Mouse (Mus musculus) kidney, adult 2 months (tissue): ENCODE measurements around the gene Olfr691. TPM values are rescaled to one million over a fixed set of nuclear protein-coding genes. Genes with fewer than 3 reads are reported as not detected.

Experiments
- DNase-seq: peaks from one replicate; pipeline ENCODE4 v3.0.0; 2021
- H3K27ac ChIP-seq: fragments of 200-500 bp; 2 replicates; pipeline ENCODE4 v1.5.1; 2012; ENCODE audit warnings: low read depth, low read length, control low read depth, inconsistent platforms; ENCODE audit not compliant: insufficient read depth
- H3K27me3 ChIP-seq: fragments of 200-500 bp; replicated peaks from 2 replicates; pipeline ENCODE4 v1.6.1; 2012; ENCODE audit warnings: mild to moderate bottlenecking, moderate library complexity, low read length, inconsistent platforms; ENCODE audit not compliant: control insufficient read depth, insufficient read depth
- H3K36me3 ChIP-seq: fragments of 200-500 bp; 2 replicates; pipeline ENCODE4 v1.6.1; 2012; ENCODE audit warnings: mild to moderate bottlenecking, moderate library complexity, low read length, inconsistent platforms; ENCODE audit not compliant: control insufficient read depth, insufficient read depth
- H3K4me1 ChIP-seq: fragments of 200-500 bp; 2 replicates; pipeline ENCODE4 v1.6.1; 2011; ENCODE audit warnings: low read length; ENCODE audit not compliant: control insufficient read depth, insufficient read depth
- H3K4me3 ChIP-seq: fragments of 200-500 bp; 2 replicates; pipeline ENCODE4 v1.5.1; 2011; ENCODE audit warnings: mild to moderate bottlenecking, low read depth, low read length, control low read depth; ENCODE audit not compliant: insufficient read depth
- CTCF ChIP-seq: fragments of 200-500 bp; conservative IDR thresholded peaks from 2 replicates; pipeline ENCODE4 v1.5.1; 2011; ENCODE audit warnings: low read depth, mild to moderate bottlenecking, control low read depth, low read length, moderate library complexity, mixed read lengths; ENCODE audit not compliant: insufficient read depth, insufficient read length
- POLR2A ChIP-seq: fragments of 200-500 bp; IDR thresholded peaks from one replicate; pipeline ENCODE4 v1.6.1; 2011; ENCODE audit warnings: low read depth, low read length, control low read depth
- WGBS: fragments of 180-500 bp; shearing (Covaris S2); methylation state at CpG from one replicate; pipeline ENCODE4 v1.1.7; 2018; 5-methylcytosine and 5-hydroxymethylcytosine counted together
- polyA plus RNA-seq: library from polyadenylated mRNA; depleted of rRNA; stranded (reverse); fragments of >200 nt; gene quantifications from 2 replicates; pipeline ENCODE4 v1.2.3, GENCODE M21; 2012; rRNA removed

The Olfr691 gene
- polyA plus RNA-seq, 1 experiment, result not detected

GRCm38 (mm10) chr7:105334004-105334403 is 8.1 kb downstream of the Olfr691 start, which contains the start of gene Olfr690:
Gene Olfr690 (minus strand): TSS chr7:105334104.
- DNase-seq, result no peak
- Histone ChIP-seq H3K27ac (no peak within 1 kb of the TSS), H3K27me3 (no peaks in the 10 kb centered on the region), H3K4me1 (no peaks in the 10 kb centered on the region), H3K36me3 (no peaks in the 10 kb centered on the region), H3K4me3 (no peak within 1 kb of the TSS)
- TF ChIP-seq CTCF (no peak), POLR2A (no peak)
- WGBS, result 73% methylated on average over 1 of the region's 1 CpGs

- no peaks in the 10 kb centered on the region for H3K4me1 ChIP-seq
- no peak for TF ChIP-seq POLR2A
- TF ChIP-seq CTCF, result no peak
- no peak overlapping the region for H3K4me3 ChIP-seq
- no peak overlapping the region for H3K27ac ChIP-seq
- no peaks in the 10 kb centered on the region for H3K36me3 ChIP-seq
- 79% methylated on average over 2 of the region's 2 CpGs for WGBS
- peak; percentile 3 for DNase-seq
- no peaks in the 10 kb centered on the region for H3K27me3 ChIP-seq
These were observed 16.8 kb downstream of the Olfr691 start for GRCm38 (mm10) chr7:105325302-105325701.

GRCm38 (mm10) chr7:105310865-105311264 is 31.2 kb downstream of the Olfr691 start, which contains the start of gene Olfr689:
Gene Olfr689 (plus strand): TSS chr7:105311165.
- H3K4me3 ChIP-seq, result no peak within 1 kb of the TSS
- 89% methylated on average over 1 of the region's 1 CpGs for WGBS

GRCm38 (mm10) chr7:105290051-105290450 is 52.0 kb downstream of the Olfr691 start:
- no peak for TF ChIP-seq POLR2A
- TF ChIP-seq CTCF, result no peak

More at GRCm38 (mm10) chr7:105310865-105311264, 31.2 kb downstream of the Olfr691 start, which contains the start of gene Olfr689:
- Histone ChIP-seq H3K27me3 (no peaks in the 10 kb centered on the region), H3K27ac (no peak within 1 kb of the TSS), H3K36me3 (no peaks in the 10 kb centered on the region), H3K4me1 (no peaks in the 10 kb centered on the region)
- no peak for TF ChIP-seq CTCF
- no peak for TF ChIP-seq POLR2A
- no peak for DNase-seq

GRCm38 (mm10) chr7:105287795-105288194 is 54.3 kb downstream of the Olfr691 start, which contains the start of gene Olfr688:
Gene Olfr688 (plus strand): TSS chr7:105288095.
- DNase-seq, result no peak
- Histone ChIP-seq H3K27me3 (no peaks in the 10 kb centered on the region), H3K27ac (no peak within 1 kb of the TSS), H3K4me3 (no peak within 1 kb of the TSS), H3K4me1 (no peaks in the 10 kb centered on the region), H3K36me3 (no peaks in the 10 kb centered on the region)
- TF ChIP-seq CTCF, result no peak
- 79% methylated on average over 6 of the region's 6 CpGs for WGBS

More at GRCm38 (mm10) chr7:105290051-105290450, 52.0 kb downstream of the Olfr691 start:
- no peak overlapping the region for H3K27ac ChIP-seq
- no peaks in the 10 kb centered on the region for H3K4me1 ChIP-seq
- H3K27me3 ChIP-seq, result no peaks in the 10 kb centered on the region
- DNase-seq, result no peak
- H3K4me3 ChIP-seq, result no peak overlapping the region
- no peaks in the 10 kb centered on the region for H3K36me3 ChIP-seq

Other genes starting within 250 kb of the Olfr691 start
- not detected in 2 replicates for gene Olfr680-ps1, start 249.5 kb downstream of the Olfr691 start, polyA plus RNA-seq
- not detected in 2 replicates for gene Olfr681, start 225.4 kb downstream of the Olfr691 start, polyA plus RNA-seq
- gene Olfr683, start 195.3 kb downstream of the Olfr691 start, polyA plus RNA-seq, result not detected in 2 replicates
- not detected in 2 replicates for gene Olfr684, start 178.6 kb downstream of the Olfr691 start, polyA plus RNA-seq
- gene Olfr685, start 156.3 kb downstream of the Olfr691 start, polyA plus RNA-seq, result not detected in 2 replicates
- gene Olfr686, start 134.8 kb downstream of the Olfr691 start, polyA plus RNA-seq, result not detected in 2 replicates
- gene Olfr688, start 54.2 kb downstream of the Olfr691 start, polyA plus RNA-seq, result not detected in 2 replicates
- gene Olfr689, start 31.1 kb downstream of the Olfr691 start, polyA plus RNA-seq, result not detected in 2 replicates
- 0.16 TPM in 1 of 2 replicates, not detected in the other for gene Olfr690, start 8.2 kb downstream of the Olfr691 start, polyA plus RNA-seq
- gene Olfr692, start 26.0 kb upstream of the Olfr691 start, polyA plus RNA-seq, result not detected in 2 replicates
- not detected in 2 replicates for gene Gm5901, start 32.8 kb upstream of the Olfr691 start, polyA plus RNA-seq
- 39.6 and 50.2 TPM in 2 replicates for gene Fam160a2, start 57.8 kb upstream of the Olfr691 start, polyA plus RNA-seq
- 0.16 and 0.18 TPM in 2 replicates for gene Cnga4, start 62.3 kb upstream of the Olfr691 start, polyA plus RNA-seq
- 0.14 and 0.22 TPM in 2 replicates for gene Cckbr, start 83.5 kb upstream of the Olfr691 start, polyA plus RNA-seq
- gene Cavin3, start 140.0 kb upstream of the Olfr691 start, polyA plus RNA-seq, result 21.4 and 27.9 TPM in 2 replicates
- gene Smpd1, start 212.1 kb upstream of the Olfr691 start, polyA plus RNA-seq, result 109 and 144 TPM in 2 replicates
- gene Apbb1, start 239.4 kb upstream of the Olfr691 start, polyA plus RNA-seq, result 35.4 and 46.2 TPM in 2 replicates